ENCODE assay signal across 13 mouse cellular contexts in genomic region chr14:18240132-18240531, GRCm38 (mm10).
"Had no signal": no experiment of that assay in that cellular context is flagged by ENCODE, and none has a peak within 500 bp of the region (broad histone marks: within the 10 kb centered on the region; RNA-seq: fewer than 3 reads in every experiment).

No protein-coding gene starts in this region.

- H3K36me3 ChIP-seq: lung, embryonic 15.5 days; midbrain, embryonic 15.5 days; neural tube, embryonic 13.5 days had no signal

- DNase-seq: kidney, adult 11 months; kidney, postnatal 14 days; layer of hippocampus, postnatal 36 days; left cerebral cortex, postnatal 4 days; liver, postnatal 0 days; lung, postnatal 14 days; right cerebral cortex, adult 18-20 months; right cerebral cortex, postnatal 25 days; thymus, postnatal 36 days had no signal

- H3K4me1 ChIP-seq: lung, embryonic 15.5 days had no signal

- H3K9me3 ChIP-seq: lung, embryonic 15.5 days; megakaryocyte, embryonic 14.5 days; midbrain, embryonic 15.5 days; neural tube, embryonic 13.5 days had no signal

- H3K27me3 ChIP-seq: lung, embryonic 15.5 days; midbrain, embryonic 15.5 days; neural tube, embryonic 13.5 days had no signal
